Mouse (Mus musculus) liver, embryonic 14.5 days (tissue): ENCODE data around the gene Zfp202. TPM values are rescaled to one million over a fixed set of nuclear protein-coding genes. Genes with fewer than 3 reads are reported as not detected.

Experiments
- ATAC-seq: fragments of 200-750 bp; cut with Nextera tagmentation; 2 replicates; pipeline ENCODE4 v1.8.0; 2017; ENCODE audit warnings: moderate number of reproducible peaks, mild to moderate bottlenecking, moderate library complexity; ENCODE audit not compliant: insufficient read depth
- DNase-seq, 3 experiments: peaks; one replicate each; pipeline ENCODE4 v3.0.0-alpha.2; 2012 to 2013; ENCODE audit warnings: low read depth in 3 of 3, low spot score in 3 of 3
- H3K27ac ChIP-seq: fragments of 300-500 bp; sonication (generic); 2 replicates; pipeline ENCODE4 v1.5.1; 2014; ENCODE audit warnings: moderate library complexity, mild to moderate bottlenecking, control low read depth, inconsistent platforms
- H3K27me3 ChIP-seq: fragments of 300-500 bp; sonication (generic); 2 replicates; pipeline ENCODE4 v1.6.1; 2014; ENCODE audit warnings: mild to moderate bottlenecking, low read length, moderate library complexity; ENCODE audit not compliant: control insufficient read depth, insufficient read depth
- H3K36me3 ChIP-seq: fragments of 300-500 bp; sonication (generic); replicated peaks from 2 replicates; pipeline ENCODE4 v1.6.1; 2014; ENCODE audit warnings: low read depth; ENCODE audit not compliant: control insufficient read depth, insufficient read depth
- H3K4me1 ChIP-seq, 2 experiments: fragments of 200-500 bp in 1 of 2; fragments of 300-500 bp in 1 of 2; sonication (generic) in 1 of 2; replicated peaks; 2 replicates each; pipeline ENCODE4 v1.6.1; 2012 to 2014; ENCODE audit warnings: antibody characterized with exemption in 1 of 2, inconsistent platforms in 1 of 2, low read length in 1 of 2; ENCODE audit not compliant: control insufficient read depth in 2 of 2, insufficient read depth in 2 of 2
- H3K4me2 ChIP-seq: fragments of 300-500 bp; sonication (generic); 2 replicates; pipeline ENCODE4 v1.6.1; 2014; ENCODE audit warnings: low read depth, mild to moderate bottlenecking, control low read depth, moderate library complexity
- H3K4me3 ChIP-seq, 2 experiments: fragments of 200-500 bp in 1 of 2; fragments of 300-500 bp in 1 of 2; sonication (generic) in 1 of 2; 2 replicates each; pipeline ENCODE4 v1.5.1; 2012 to 2014; ENCODE audit warnings: low read depth in 2 of 2, low read length in 2 of 2, mild to moderate bottlenecking in 2 of 2, control low read depth in 1 of 2, inconsistent platforms in 1 of 2, moderate library complexity in 1 of 2; ENCODE audit not compliant: insufficient read depth in 1 of 2
- H3K9ac ChIP-seq: fragments of 300-500 bp; sonication (generic); replicated peaks from 2 replicates; pipeline ENCODE4 v1.6.1; 2014; ENCODE audit warnings: mild to moderate bottlenecking, control low read depth, moderate library complexity
- H3K9me3 ChIP-seq: fragments of 300-500 bp; sonication (generic); 2 replicates; pipeline ENCODE4 v1.6.1; 2016; ENCODE audit warnings: low read length, mixed read lengths; ENCODE audit not compliant: control insufficient read depth
- CTCF ChIP-seq: IDR thresholded peaks from 2 replicates; pipeline ENCODE4 v1.5.1; 2016; ENCODE audit warnings: antibody characterized with exemption, low read depth, control low read depth
- EP300 ChIP-seq: IDR thresholded peaks from 2 replicates; pipeline ENCODE4 v1.6.1; 2016; ENCODE audit warnings: antibody characterized with exemption, low read depth
- WGBS: fragments of 180-500 bp; shearing (Covaris S2); extraction: QIAGEN DNeasy Blood & Tissue Kit; methylation state at CpG from one replicate; pipeline ENCODE4 v1.1.7; 2014; ENCODE audit not compliant: insufficient replicate concordance; 5-methylcytosine and 5-hydroxymethylcytosine counted together
- polyA plus RNA-seq, 2 experiments: library from polyadenylated mRNA; depleted of rRNA in 1 of 2; stranded (reverse) in 1 of 2; unstranded in 1 of 2; fragments of >200 nt; fragmentation: Nextera tagmentation in 1 of 2; extraction: Ambion mirVana in 1 of 2; gene quantifications; 2 replicates each; pipeline versions ENCODE4 v1.2.1 to v1.2.3; 2012 to 2014

Zfp202 gene
- polyA plus RNA-seq, 2 experiments = 0.57 to 0.74 TPM

DNA sequence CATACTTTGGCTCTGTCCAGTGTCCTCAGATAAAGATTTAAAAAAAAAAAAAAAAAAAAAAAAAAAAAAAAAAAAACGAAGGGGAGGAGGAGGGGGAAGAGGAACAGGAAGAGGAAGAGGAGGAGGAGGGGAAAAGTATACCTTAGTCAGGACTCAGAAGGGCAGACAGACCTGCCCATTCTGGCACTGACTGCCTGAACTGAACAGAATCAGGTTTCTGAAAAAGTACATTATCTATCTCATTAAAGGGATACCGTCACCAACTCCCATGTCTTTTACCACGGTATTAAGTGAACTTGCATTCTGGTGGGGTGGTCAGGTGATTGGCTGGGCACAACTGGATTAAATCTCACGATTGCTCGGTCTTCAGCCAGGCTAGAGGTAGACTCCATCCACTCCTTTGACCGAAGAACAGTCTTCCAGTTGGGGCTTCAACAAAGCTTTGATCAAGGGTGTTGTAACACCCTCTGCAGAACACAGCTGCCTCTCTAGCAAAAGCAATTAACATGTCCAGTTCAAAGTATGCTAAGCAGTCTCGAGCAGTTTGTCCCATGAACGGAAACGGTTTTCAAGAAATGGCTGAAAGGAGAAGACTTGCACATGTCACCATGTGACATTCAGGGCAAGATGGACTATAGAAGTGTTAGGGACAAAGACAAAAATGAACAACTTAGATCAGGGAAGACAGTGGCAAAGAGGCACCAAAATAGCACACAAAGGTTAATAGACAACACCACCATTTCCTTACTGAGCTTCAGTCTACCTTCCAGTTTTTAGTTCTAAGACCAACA lies 835 bp upstream of the Zfp202 start:
- Histone ChIP-seq H3K9me3 (no peaks in the 10 kb centered on the region), H3K4me2 (peak overlapping the region; percentile 71), H3K9ac (no peak overlapping the region), H3K36me3 (no peaks in the 10 kb centered on the region), H3K27me3 (no peaks in the 10 kb centered on the region), H3K27ac (no peak overlapping the region), H3K4me3 (0 out of 4 replicates have a peak overlapping the region, but pooled peaks of 1 of the 2 experiments have one; percentile 56), H3K4me1 (peaks cover 2 to 6% of the 10 kb centered on the region in 2 experiments; a peak in 2 of 4 replicates)
- TF ChIP-seq EP300 (no peak), CTCF (no peak)
- DNase-seq (no peak), ATAC-seq (no peak)
- 70% methylated on average over 8 of the region's 9 CpGs for WGBS

DNA sequence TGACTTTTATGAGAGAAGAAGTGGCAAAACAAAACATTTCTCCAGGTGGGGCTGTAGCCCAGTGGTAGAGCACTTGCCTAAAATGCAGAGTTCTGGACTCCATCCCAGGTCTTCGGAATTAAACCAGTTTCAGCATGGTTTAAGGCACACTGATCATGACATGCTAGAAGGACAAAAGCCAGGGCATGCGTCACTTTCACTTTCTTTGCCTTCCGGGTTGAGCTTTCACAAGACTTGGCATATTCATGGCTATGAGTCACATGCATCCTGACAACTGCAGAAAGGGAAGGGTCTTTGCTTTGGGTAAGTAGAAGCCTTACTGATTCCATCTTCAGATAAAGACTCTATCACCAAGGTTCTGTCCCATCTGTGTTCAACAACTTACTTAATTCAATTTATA lies 3.9 kb downstream of the Zfp202 start:
- Histone ChIP-seq H3K4me1 (peaks cover 2 to 4% of the 10 kb centered on the region in 2 experiments; a peak in 2 of 4 replicates), H3K27me3 (no peaks in the 10 kb centered on the region), H3K4me2 (no peak overlapping the region), H3K27ac (no peak overlapping the region), H3K4me3 (no peak overlapping the region), H3K9ac (no peak overlapping the region), H3K36me3 (no peaks in the 10 kb centered on the region), H3K9me3 (no peaks in the 10 kb centered on the region)
- TF ChIP-seq EP300 = no peak
- TF ChIP-seq CTCF = no peak
- 55% methylated on average over 3 of the region's 3 CpGs for WGBS
- ATAC-seq (no peak), DNase-seq (no peak)

DNA sequence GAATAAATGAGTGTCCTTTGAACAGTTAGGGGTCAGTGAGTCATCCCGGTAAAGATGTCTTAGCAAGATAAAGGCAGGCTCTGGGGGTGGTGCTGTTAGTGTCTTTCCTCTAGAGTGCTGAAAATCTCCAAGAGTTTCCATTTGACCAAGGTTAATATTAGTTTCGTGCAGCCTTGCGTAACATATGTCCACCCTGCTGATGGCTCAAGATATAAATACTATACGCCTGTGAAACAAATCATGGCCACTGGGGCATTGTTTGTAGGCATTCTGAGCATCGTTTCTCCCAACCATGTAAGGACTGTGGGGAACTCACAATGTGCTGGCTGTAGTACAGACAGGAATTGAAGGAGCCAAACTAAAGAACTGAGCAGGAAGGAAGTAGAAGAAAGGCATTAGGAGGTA lies 14.4 kb downstream of the Zfp202 start:
- H3K4me3 ChIP-seq = no peak overlapping the region
- no peak overlapping the region for H3K4me2 ChIP-seq
- H3K36me3 ChIP-seq = no peaks in the 10 kb centered on the region
- WGBS = 41% methylated on average over 5 of the region's 5 CpGs
- TF ChIP-seq CTCF = no peak
- TF ChIP-seq EP300 = no peak
- H3K27ac ChIP-seq = no peak overlapping the region
- H3K9ac ChIP-seq = no peak overlapping the region
- no peaks in the 10 kb centered on the region for H3K27me3 ChIP-seq
- no peaks in the 10 kb centered on the region for H3K4me1 ChIP-seq
- no peaks in the 10 kb centered on the region for H3K9me3 ChIP-seq
- ATAC-seq (no peak), DNase-seq (no peak)

DNA sequence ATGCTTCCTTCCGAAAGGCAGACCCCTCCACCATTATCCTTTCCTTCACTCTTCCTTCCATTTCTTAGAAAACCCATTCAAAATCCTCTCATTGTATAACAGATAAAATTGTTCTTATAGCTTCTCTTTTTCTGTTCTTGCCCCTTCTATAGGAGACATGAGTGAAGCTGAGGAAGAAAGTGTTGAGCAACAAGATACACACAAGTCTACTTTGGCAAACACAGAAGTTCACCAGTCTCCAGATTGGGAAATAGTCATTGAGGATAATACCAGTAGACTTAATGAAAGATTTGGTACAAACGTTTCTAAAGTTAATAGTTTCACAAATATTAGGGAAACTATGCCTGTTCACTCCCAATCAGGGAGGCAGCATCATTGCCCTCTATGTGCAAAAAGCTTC lies 18.6 kb downstream of the Zfp202 start:
- TF ChIP-seq CTCF (no peak), EP300 (no peak)
- Histone ChIP-seq H3K27ac (no peak overlapping the region), H3K27me3 (no peaks in the 10 kb centered on the region), H3K9me3 (no peaks in the 10 kb centered on the region), H3K36me3 (no peaks in the 10 kb centered on the region), H3K4me3 (no peak overlapping the region), H3K4me2 (no peak overlapping the region), H3K9ac (no peak overlapping the region), H3K4me1 (no peaks in the 10 kb centered on the region)
- WGBS = 64% methylated on average over 2 of the region's 2 CpGs
- ATAC-seq (no peak), DNase-seq (no peak)

DNA sequence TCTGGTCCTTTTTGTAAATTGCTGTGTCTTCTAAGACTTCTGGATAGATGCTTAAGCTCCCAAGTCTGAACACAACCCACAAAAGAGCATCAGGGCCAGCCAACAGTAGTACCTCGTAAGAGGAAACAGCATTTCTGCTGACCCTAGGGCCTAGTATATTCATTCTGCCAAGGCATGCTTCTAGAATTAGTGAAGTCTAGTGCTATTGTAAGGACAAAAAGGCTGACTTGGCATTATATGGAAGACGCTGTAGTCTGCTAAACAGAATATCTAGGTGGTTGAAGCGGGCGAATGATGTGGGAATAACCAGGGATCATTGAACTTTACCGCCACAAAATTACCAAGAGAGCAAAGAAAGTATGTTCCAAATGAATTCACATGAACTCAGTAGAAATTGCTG lies 21.9 kb downstream of the Zfp202 start:
- Histone ChIP-seq H3K27me3 (no peaks in the 10 kb centered on the region), H3K4me1 (no peaks in the 10 kb centered on the region), H3K9me3 (no peaks in the 10 kb centered on the region), H3K4me3 (no peak overlapping the region), H3K4me2 (no peak overlapping the region), H3K9ac (no peak overlapping the region), H3K27ac (no peak overlapping the region), H3K36me3 (no peaks in the 10 kb centered on the region)
- DNase-seq (no peak), ATAC-seq (no peak)
- 73% methylated on average over 5 of the region's 5 CpGs for WGBS
- TF ChIP-seq CTCF = no peak
- no peak for TF ChIP-seq EP300
